Mouse (Mus musculus): Measurements from ENCODE around the gene Actl7b. TPM values are rescaled to one million over a fixed set of nuclear protein-coding genes. Genes with fewer than 3 reads are reported as not detected.

Gene Actl7b
- not detected for polyA plus RNA-seq (2014; fragmentation: Illumina TruSeq; extraction: RNeasy Lipid Tissue Mini Kit (QIAGEN cat#74804))

GRCm38 (mm10) chr4:56741041-56741493 lies at the start of gene Actl7b:
Actl7b (minus strand) TSS chr4:56741443.

GRCm38 (mm10) chr4:56743363-56744195 lies 2.3 kb upstream of the Actl7b start, which contains the start of gene Actl7a:
Actl7a (plus strand) TSS chr4:56743413.

GRCm38 (mm10) chr4:56740020-56740485 lies 1.2 kb downstream of the Actl7b start, which contains the start of gene Gm26657:
Gm26657 (plus strand) TSS chr4:56740070.

Other genes with a start within 250 kb of the Actl7b start
- not detected for gene Gm26657, start 1.4 kb downstream of the Actl7b start, polyA plus RNA-seq (2014; fragmentation: Illumina TruSeq; extraction: RNeasy Lipid Tissue Mini Kit (QIAGEN cat#74804))
- not detected for gene Actl7a, start 2.0 kb upstream of the Actl7b start, polyA plus RNA-seq (2014; fragmentation: Illumina TruSeq; extraction: RNeasy Lipid Tissue Mini Kit (QIAGEN cat#74804))
- 61.5 TPM for gene Elp1, start 60.9 kb upstream of the Actl7b start, polyA plus RNA-seq (2014; fragmentation: Illumina TruSeq; extraction: RNeasy Lipid Tissue Mini Kit (QIAGEN cat#74804))
- gene Fam206a, start 60.9 kb upstream of the Actl7b start, polyA plus RNA-seq (2014; fragmentation: Illumina TruSeq; extraction: RNeasy Lipid Tissue Mini Kit (QIAGEN cat#74804)) = 29.6 TPM
- gene Ctnnal1, start 123.7 kb upstream of the Actl7b start, polyA plus RNA-seq (2014; fragmentation: Illumina TruSeq; extraction: RNeasy Lipid Tissue Mini Kit (QIAGEN cat#74804)) = 48.9 TPM
- gene Tmem245, start 206.0 kb upstream of the Actl7b start, polyA plus RNA-seq (2014; fragmentation: Illumina TruSeq; extraction: RNeasy Lipid Tissue Mini Kit (QIAGEN cat#74804)) = 64.5 TPM
- 0.37 TPM for gene Frrs1l, start 248.9 kb upstream of the Actl7b start, polyA plus RNA-seq (2014; fragmentation: Illumina TruSeq; extraction: RNeasy Lipid Tissue Mini Kit (QIAGEN cat#74804))

All from ovary, adult 10 weeks (tissue).